Mouse (Mus musculus) right cerebral cortex, postnatal 25 days (tissue): ENCODE results near the gene Arfip1.
"Not testable (repeated sequence)": the region's sequence is repeated elsewhere in the genome, so short reads cannot be mapped to it uniquely, and the experiment has no call there.

ENCODE experiments used
- DNase-seq: peaks from one replicate; pipeline ENCODE4 v3.0.0; 2022

Arfip1 gene

GRCm38 (mm10) chr3:84569587-84569986 is 12.8 kb downstream of the Arfip1 start:
- DNase-seq, result no peak

GRCm38 (mm10) chr3:84568540-84568939 is 13.9 kb downstream of the Arfip1 start:
- no peak for DNase-seq

GRCm38 (mm10) chr3:84563415-84563814 is 19.0 kb downstream of the Arfip1 start:
- no peak for DNase-seq

- not testable (repeated sequence) for DNase-seq
Observed at GRCm38 (mm10) chr3:84562911-84563310, 19.5 kb downstream of the Arfip1 start.

GRCm38 (mm10) chr3:84558301-84558700 is 24.1 kb downstream of the Arfip1 start:
- DNase-seq, result no peak

GRCm38 (mm10) chr3:84555780-84556179 is 26.6 kb downstream of the Arfip1 start:
- no peak for DNase-seq

GRCm38 (mm10) chr3:84547177-84547576 is 35.2 kb downstream of the Arfip1 start:
- DNase-seq, result no peak

- peak; percentile 33 for DNase-seq
Observed at GRCm38 (mm10) chr3:84542450-84542849, 40.0 kb downstream of the Arfip1 start.

- no peak for DNase-seq
Observed at GRCm38 (mm10) chr3:84541881-84542280, 40.5 kb downstream of the Arfip1 start.

- DNase-seq, result no peak
Observed at GRCm38 (mm10) chr3:84540640-84541039, 41.8 kb downstream of the Arfip1 start.

- DNase-seq, result no peak
Observed at GRCm38 (mm10) chr3:84536987-84537386, 45.4 kb downstream of the Arfip1 start.

- no peak for DNase-seq
Observed at GRCm38 (mm10) chr3:84533227-84533626, 49.2 kb downstream of the Arfip1 start.

- no peak for DNase-seq
Observed at GRCm38 (mm10) chr3:84529021-84529420, 53.4 kb downstream of the Arfip1 start.

GRCm38 (mm10) chr3:84524952-84525351 is 57.5 kb downstream of the Arfip1 start:
- no peak for DNase-seq

- DNase-seq, result no peak
Observed at GRCm38 (mm10) chr3:84516163-84516562, 66.3 kb downstream of the Arfip1 start.

GRCm38 (mm10) chr3:84512774-84513515 is 69.5 kb downstream of the Arfip1 start:
- no peak for DNase-seq

GRCm38 (mm10) chr3:84505193-84505592 is 77.2 kb downstream of the Arfip1 start:
- DNase-seq, result no peak

GRCm38 (mm10) chr3:84504291-84504690 is 78.1 kb downstream of the Arfip1 start:
- DNase-seq, result no peak

GRCm38 (mm10) chr3:84502101-84502500 is 80.3 kb downstream of the Arfip1 start:
- DNase-seq, result no peak

GRCm38 (mm10) chr3:84500491-84500890 is 81.9 kb downstream of the Arfip1 start:
- DNase-seq, result no peak

GRCm38 (mm10) chr3:84497718-84498117 is 84.7 kb downstream of the Arfip1 start:
- no peak for DNase-seq

GRCm38 (mm10) chr3:84492657-84493056 is 89.8 kb downstream of the Arfip1 start:
- no peak for DNase-seq

GRCm38 (mm10) chr3:84492148-84492547 is 90.3 kb downstream of the Arfip1 start:
- no peak for DNase-seq

GRCm38 (mm10) chr3:84488716-84489115 is 93.7 kb downstream of the Arfip1 start:
- no peak for DNase-seq

- no peak for DNase-seq
Observed at GRCm38 (mm10) chr3:84484891-84485290, 97.5 kb downstream of the Arfip1 start.
